Mouse (Mus musculus) c-Kit-positive CD71-negative TER-119-negative erythroid progenitor cells, embryonic 14.5 days (primary cell): ENCODE measurements around the gene Smap1.
"Not testable (repeated sequence)": the region's sequence is repeated elsewhere in the genome, so short reads cannot be mapped to it uniquely, and the experiment has no call there.

ENCODE experiments used
- DNase-seq: peaks from one replicate; pipeline ENCODE4 v3.0.0-alpha.2; 2013; ENCODE audit warnings: low read depth

Smap1 gene

DNA sequence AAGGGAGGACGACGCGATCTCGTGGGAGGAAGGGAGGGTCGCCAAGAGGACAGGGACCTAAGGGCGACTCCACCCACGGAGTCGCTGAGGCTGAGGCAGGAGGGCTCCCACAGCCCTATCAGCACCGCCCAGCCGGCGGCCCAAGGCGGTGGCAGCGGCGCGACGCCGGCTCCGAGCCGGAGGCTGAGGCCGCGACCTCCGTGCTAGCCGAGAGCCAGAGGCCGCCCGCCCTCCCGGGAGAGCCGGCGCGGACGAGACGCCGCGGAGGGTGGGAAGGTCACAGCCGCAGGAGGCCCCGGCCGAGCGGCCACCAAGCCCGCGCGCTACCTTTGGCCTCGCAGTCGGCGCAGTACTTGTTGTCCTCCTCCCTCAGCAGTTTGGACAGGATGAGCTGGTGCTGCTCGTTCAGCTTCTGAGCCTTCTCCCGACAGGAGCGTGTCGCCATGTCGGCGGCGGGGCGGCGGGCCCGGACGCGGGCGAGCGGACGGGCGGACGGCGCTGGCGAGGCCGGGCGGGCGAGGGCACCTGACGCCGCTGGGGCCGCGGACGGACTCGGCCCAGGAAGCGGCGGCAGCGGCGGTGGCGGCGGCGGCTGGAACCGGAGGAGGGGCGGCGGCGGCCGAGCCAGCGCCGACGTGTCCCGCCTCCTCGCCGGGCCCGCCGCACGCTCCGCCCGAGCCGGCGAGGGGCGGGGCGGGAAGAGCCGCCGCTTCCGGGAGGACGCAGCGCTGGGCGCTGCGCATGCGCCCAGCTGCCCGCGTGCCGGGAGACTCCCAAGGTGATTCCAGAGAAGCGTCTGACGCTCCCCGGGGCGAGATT, at the start of gene Smap1:
Gene Smap1, minus strand, starts transcription at position 607 of the 819 bp plus-strand sequence.
- DNase-seq = no peak

DNA sequence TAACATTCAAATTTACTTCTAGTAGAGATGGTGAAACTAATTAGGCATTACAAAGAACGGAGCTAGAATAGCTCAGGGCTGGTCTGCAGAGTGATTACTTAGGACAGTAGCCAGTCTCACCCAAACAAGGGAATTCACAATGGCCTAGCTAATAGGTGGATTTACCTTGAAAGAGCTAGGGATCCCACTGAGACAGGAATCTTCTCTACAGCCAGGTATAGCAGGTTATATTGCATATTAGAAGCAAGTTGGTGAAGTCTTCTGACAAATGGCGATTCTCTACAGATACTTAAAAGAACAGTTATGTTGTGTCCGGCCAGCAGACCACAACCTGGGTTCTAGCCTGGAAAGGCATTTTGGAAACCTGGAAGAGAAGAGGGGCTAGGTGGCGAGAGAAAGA, 49.0 kb upstream of the Smap1 start:
- DNase-seq = not testable (repeated sequence)

DNA sequence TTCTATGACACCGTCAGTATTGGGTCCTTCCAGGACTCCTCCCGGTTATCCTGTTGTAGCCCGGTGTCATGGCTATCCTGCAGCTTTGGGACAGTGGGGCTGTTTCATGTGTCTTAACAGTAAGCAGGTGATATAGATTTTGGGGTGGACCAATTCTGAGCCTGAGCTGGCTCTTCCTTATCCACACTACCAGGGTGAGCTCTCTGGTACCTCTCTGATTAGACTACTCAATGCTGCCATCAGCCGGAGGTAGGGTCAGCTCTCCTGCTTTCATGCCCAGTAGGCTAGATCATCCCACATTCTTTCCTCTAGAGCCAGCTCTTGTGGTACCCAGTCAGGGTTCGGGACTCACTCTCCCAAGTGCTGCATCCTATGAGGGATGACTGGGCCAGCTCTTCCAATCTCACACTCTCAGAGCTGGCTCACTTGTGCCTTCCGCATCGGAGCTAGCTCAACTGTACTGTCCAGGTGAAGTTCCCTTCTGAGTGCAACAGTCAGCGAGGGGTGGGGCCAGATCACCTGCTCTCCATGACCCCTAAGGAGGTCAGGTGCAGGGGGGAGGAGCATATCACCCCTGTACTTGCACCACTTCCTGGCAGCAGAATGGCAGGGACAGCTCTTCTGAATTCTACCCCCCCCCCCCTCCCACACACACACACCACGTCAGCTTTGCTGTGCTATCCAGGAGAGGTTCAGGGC, 46.1 kb upstream of the Smap1 start:
- DNase-seq = no peak

- no peak for DNase-seq
Measured at GRCm38 (mm10) chr1:23966226-23966625, 44.1 kb upstream of the Smap1 start.

GRCm38 (mm10) chr1:23959415-23959732, 37.3 kb upstream of the Smap1 start:
- no peak for DNase-seq

- peak; percentile 12 for DNase-seq
Measured at GRCm38 (mm10) chr1:23958668-23959414, 36.7 kb upstream of the Smap1 start.

GRCm38 (mm10) chr1:23958101-23958500, 36.0 kb upstream of the Smap1 start:
- DNase-seq = no peak

DNA sequence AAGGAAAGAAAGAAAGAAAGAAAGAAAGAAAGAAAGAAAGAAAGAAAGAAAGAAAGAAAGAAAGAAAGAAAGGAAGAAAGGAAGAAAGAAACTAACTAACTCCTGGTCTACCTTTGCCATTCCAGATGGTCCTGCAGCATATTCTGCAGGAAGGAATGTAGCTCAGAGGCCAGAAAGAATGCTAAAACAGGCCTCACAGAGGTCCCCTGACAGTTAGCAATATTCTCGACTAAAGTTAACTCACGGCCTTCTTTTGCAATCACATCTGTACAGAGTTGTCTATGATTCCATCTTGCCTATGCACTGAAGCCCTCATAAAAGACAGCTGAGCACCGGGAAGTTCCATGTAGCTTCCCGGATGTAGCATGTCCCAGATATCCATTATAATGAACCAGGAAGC, 33.4 kb upstream of the Smap1 start:
- no peak for DNase-seq

- no peak for DNase-seq
Measured at GRCm38 (mm10) chr1:23953921-23954320, 31.8 kb upstream of the Smap1 start.

GRCm38 (mm10) chr1:23948778-23949699, 26.9 kb upstream of the Smap1 start:
- no peak for DNase-seq

GRCm38 (mm10) chr1:23948290-23948689, 26.2 kb upstream of the Smap1 start:
- DNase-seq = no peak

DNA sequence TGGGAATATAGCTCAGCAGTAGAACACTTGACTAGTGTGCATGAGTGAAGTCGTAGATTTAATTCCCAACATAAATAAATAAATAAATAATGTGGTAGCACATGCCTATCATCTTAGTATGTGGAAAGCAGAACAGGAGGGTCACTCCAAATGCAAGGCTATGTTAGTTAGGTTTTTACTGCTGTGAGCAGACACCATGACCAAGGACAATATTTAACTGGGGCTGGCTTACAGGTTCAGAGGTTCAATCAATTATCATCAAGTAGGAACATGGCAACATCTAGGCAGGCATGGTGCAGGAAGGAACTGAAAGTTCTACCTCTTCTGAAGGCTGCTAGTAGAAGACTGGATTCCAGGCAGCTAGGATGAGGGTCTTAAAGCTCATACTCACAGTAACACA, 22.0 kb upstream of the Smap1 start:
- DNase-seq = no peak

- DNase-seq = no peak
Measured at GRCm38 (mm10) chr1:23943146-23943940, 21.2 kb upstream of the Smap1 start.

- no peak for DNase-seq
Measured at GRCm38 (mm10) chr1:23935408-23935762, 13.3 kb upstream of the Smap1 start.

DNA sequence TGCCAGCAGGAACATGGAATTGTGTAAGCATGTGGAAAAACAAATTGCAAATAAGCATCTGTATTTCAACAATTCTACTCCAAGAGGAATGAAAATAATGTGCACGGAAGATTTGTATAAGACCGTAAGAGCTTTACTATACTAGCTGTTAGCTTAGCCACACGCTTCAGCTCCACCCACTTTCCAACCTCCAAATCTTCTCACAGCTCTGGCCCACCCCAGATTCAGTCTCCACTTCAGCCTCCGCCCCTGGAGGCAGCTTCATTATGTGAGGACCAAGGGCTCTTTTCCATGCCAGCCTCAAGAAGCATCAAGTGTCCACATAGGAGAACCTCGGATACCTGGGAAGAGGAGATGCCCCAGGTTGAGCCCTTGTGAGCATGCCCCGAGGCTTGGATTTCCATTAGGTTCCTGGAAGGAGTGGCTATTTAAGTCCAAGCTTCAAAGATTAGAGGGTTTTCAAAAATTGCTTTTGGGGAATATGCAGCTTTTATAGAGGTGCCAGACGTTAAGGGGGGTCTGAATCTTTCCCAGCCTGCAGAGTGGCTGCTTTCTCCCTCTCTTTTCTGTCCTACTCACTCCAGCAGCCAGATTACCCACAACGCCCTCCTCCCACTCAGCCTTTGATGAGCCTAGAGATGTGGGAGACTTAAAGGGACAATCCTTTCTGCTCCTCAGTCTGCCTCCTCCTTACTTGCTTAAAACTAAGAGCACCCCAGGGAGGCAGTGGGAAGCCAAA, 12.7 kb upstream of the Smap1 start:
- no peak for DNase-seq

- DNase-seq = no peak
Measured at GRCm38 (mm10) chr1:23929410-23929809, 7.3 kb upstream of the Smap1 start.

- no peak for DNase-seq
Measured at GRCm38 (mm10) chr1:23928371-23928770, 6.3 kb upstream of the Smap1 start.

GRCm38 (mm10) chr1:23923779-23924708, 1.9 kb upstream of the Smap1 start:
- no peak for DNase-seq

- no peak for DNase-seq
Measured at GRCm38 (mm10) chr1:23922530-23922884, 390 bp upstream of the Smap1 start.
